Mouse (Mus musculus) adrenal gland (tissue): ENCODE measurements around the gene Grk2.
"Not testable (repeated sequence)": the region's sequence is repeated elsewhere in the genome, so short reads cannot be mapped to it uniquely, and the experiment has no call there.

Experiments
- intact Hi-C: fragments of 180-260 bp; cut with DNase I; formaldehyde crosslinking; loops from one replicate; pipeline ENCODE4 v1.15.1; 2025

Grk2 gene

DNA sequence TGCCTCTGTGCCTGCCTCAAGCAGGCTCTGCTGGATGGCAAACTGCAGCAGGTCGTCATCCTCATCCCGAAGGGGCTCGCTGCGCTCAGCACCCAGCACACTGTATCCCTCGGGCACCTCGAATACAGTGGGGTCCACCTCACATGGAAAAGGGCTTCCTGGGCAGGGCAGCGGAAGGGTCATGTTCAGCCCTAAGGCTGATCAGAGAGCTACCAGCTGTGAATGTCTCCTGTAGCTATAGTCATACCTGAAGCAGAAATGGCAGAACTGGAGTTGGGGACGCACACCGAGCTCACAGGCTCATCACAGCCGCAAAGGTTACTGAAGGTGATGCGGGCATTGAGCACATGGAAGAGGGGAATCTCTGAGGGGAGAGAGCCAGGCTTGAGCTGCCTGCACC lies 35.0 kb downstream of the Grk2 start:
- intact Hi-C loops, result no loop called here

DNA sequence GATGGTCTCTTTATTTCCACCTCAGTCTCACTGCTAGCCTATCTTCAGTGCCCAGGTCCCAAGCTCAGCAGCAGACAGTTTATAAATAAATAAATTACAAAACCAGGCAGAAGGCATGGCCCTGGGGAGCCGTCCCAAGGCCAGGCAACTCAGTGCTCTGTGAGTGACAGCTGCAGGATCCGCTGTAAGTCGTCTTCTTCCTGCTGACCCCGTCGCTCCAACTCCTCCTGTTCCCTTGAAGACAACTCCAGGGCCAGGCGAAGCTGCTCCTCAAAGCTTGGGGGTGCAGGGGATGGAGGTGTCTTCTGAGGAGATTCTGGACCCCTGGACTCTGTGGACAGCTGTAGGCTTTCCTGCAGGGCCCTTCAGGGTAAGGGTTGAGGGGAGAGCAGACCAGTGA lies 35.8 kb downstream of the Grk2 start:
- intact Hi-C loops, result no loop called here

- intact Hi-C loops, result no loop called here
Observed at GRCm38 (mm10) chr19:4268566-4269361, 37.3 kb downstream of the Grk2 start, which contains the start of gene Ssh3. TSS of gene Ssh3 (minus strand) at chr19:4269180.

DNA sequence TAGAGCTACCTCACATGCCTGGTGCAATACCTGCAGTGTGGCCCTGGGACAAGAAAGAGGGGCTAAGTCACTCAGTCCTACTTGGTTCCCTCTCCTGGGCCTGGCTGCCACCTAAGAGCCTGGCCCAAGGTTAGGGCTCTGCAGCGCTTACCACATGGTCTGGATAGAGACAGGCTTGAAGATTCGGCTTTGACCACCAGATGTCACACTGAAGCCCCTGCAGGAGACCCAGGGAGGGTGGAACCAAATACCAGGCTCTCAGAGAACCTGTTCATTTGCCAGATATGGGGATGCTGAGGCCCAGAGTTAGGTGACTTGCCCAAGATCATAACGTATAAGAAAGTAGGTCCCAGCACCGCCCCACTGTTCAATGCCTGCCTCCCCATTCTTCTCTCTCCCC lies 40.1 kb downstream of the Grk2 start:
- intact Hi-C loops, result no loop called here

- intact Hi-C loops, result no loop called here
Observed at GRCm38 (mm10) chr19:4264171-4264780, 41.7 kb downstream of the Grk2 start.

- intact Hi-C loops, result no loop called here
Observed at GRCm38 (mm10) chr19:4263702-4264101, 42.3 kb downstream of the Grk2 start.

- intact Hi-C loops, result no loop called here
Observed at GRCm38 (mm10) chr19:4262756-4263155, 43.3 kb downstream of the Grk2 start.

DNA sequence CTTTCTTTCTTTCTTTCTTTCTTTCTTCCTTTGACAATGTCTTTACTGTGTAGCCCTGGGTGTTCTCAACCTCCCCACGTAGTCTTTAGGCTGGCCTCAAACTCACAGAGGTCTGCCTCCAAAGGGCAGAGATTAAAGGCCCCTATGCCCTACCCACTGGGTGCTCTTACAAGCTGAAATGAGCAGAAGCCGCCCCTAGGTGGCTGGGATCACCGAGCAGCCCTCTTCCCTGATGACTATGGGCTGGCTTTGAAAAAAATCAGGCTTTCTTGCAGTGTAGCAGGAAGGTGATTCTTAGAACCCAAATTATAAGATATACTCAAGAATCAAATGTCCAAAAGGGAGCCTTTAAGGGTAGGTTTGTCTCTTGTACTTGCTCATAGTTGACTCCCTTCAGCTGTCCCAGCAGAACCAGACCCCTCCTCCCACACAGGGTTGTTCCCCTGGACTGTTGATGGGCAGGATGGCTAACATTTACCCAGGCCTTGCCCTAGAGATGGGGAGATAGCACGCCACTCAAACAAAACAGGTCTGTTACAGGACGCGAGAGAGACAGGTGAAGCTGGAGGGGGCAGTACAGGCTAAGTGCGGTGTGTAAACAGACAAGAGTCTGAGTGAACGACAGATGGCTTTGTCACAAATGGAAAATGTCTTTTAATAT lies 44.9 kb downstream of the Grk2 start:
- intact Hi-C loops, result no loop called here

GRCm38 (mm10) chr19:4257897-4258252 lies 48.1 kb downstream of the Grk2 start:
- intact Hi-C loops, result loop anchor here (5.0 kb wide), 1 partner anchor 159 kb away; no protein-coding TSS in a partner anchor

- intact Hi-C loops, result loop anchor here (5.0 kb wide), 1 partner anchor 160 kb away; no protein-coding TSS in a partner anchor
Observed at GRCm38 (mm10) chr19:4257216-4257896, 48.7 kb downstream of the Grk2 start.

- intact Hi-C loops, result loop anchor here (1.0 to 5.0 kb wide), 2 partner anchors 55 to 162 kb away; no protein-coding TSS in a partner anchor
Observed at GRCm38 (mm10) chr19:4255583-4256162, 50.3 kb downstream of the Grk2 start.

DNA sequence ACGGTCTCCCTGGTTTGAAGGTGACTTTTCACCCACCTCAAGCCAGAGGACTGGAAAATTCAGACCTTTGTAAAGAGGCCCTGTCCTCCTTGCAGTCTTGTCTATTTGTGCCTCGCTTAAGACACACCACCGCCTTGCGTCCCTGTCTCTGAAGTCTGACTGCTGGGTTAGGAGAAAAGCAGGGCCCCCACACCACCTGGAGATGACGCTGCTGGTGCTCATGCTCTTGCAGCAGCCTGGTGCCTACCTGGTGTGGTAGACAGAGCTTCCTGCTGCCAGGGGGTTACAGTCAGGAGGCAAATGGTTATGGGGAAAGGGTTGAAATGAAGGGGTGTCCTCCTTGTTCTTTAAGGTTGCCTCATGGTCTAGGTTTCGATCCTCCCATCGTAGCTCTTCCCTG lies 51.8 kb downstream of the Grk2 start:
- intact Hi-C loops, result no loop called here

DNA sequence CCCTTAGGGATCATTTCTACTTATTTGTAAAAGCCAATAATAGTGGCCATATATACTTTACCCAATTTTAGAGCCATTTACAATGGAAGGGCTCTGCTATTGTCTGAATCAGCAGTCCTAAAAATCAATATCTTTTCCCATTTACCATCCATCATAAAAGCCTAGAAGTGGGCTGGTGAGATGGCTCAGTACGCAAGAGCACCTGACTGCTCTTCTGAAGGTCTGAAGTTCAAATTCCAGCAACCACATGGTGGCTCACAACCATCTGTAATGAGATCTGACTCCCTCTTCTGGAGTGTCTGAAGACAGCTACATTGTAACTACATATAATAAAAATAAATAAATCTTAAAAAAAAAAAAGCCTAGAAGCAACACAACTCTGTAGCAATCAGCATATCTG lies 57.3 kb downstream of the Grk2 start:
- intact Hi-C loops, result not testable (repeated sequence)

DNA sequence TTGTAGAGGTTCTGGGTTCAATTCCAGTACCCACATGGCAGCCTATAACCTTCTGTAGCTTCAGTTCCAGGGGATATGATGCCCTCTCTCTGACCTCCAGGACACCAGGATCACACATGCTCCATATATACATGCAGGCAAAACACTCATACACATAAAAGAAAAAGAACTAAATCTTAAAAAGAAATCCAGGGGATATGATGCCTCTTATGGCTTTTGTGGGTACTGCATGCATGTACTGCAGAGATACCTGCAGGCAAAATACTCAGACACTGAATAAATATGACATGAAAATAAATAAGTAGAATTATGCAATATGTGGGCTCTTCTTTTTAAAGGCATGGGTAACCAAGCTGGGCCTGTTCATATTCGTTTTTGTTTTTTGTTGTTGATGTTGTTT lies 59.0 kb downstream of the Grk2 start:
- intact Hi-C loops, result no loop called here

DNA sequence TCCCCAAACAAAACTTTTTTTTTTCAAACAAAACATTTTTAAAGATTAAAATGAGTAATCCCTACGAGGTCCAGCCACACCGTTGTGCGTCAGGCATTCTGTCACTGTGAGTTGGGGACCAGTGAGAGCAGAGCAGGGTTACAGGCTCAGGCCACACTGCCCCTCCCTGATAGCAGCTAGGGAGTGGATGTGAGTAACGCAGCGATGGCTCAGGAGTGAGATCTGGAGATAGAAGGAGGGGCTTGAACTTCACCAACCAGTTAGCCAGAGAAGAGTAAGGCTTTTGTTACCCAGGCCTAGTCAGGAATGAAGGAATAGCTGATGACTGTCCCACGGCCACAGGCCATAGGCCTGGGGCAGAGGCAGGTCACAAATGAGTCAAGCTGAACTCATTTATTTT lies 61.2 kb downstream of the Grk2 start:
- intact Hi-C loops, result loop anchor here (5.0 kb wide), 1 partner anchor 37 kb away; no protein-coding TSS in a partner anchor

- intact Hi-C loops, result loop anchor here (5.0 kb wide), 1 partner anchor 35 kb away; no protein-coding TSS in a partner anchor
Observed at GRCm38 (mm10) chr19:4242416-4242815, 63.6 kb downstream of the Grk2 start.

GRCm38 (mm10) chr19:4240247-4240668 lies 65.8 kb downstream of the Grk2 start:
- intact Hi-C loops, result loop anchor here (5.0 kb wide), 1 partner anchor 33 kb away; no protein-coding TSS in a partner anchor
